Mouse (Mus musculus) heart, adult 2 months (tissue): ENCODE data around the gene Tecpr1. TPM values are rescaled to one million over a fixed set of nuclear protein-coding genes. Genes with fewer than 3 reads are reported as not detected.

Experiments used
- DNase-seq, 2 experiments: peaks; one replicate each; pipeline ENCODE4 v3.0.0; 2021
- H3K27ac ChIP-seq: fragments of 200-600 bp; 2 replicates; pipeline ENCODE4 v1.8.1; 2022
- H3K27me3 ChIP-seq: fragments of 200-500 bp; 2 replicates; pipeline ENCODE4 v1.6.1; 2012; ENCODE audit warnings: mild to moderate bottlenecking, low read length, inconsistent platforms, mixed read lengths; ENCODE audit not compliant: control insufficient read depth, insufficient read depth
- H3K36me3 ChIP-seq: fragments of 200-500 bp; 2 replicates; pipeline ENCODE4 v1.6.1; 2012; ENCODE audit warnings: low read length, inconsistent platforms; ENCODE audit not compliant: control insufficient read depth, insufficient read depth
- H3K4me1 ChIP-seq: fragments of 200-500 bp; 2 replicates; pipeline ENCODE4 v1.6.1; 2011; ENCODE audit warnings: low read length; ENCODE audit not compliant: control insufficient read depth, insufficient read depth
- H3K4me3 ChIP-seq: fragments of 200-600 bp; 2 replicates; pipeline ENCODE4 v1.8.1; 2022
- H3K79me2 ChIP-seq: fragments of 200-500 bp; replicated peaks from 2 replicates; pipeline ENCODE4 v1.6.1; 2012; ENCODE audit warnings: mild to moderate bottlenecking, inconsistent platforms, low read length, moderate library complexity, mixed read lengths; ENCODE audit not compliant: control insufficient read depth, insufficient read depth
- H3K9ac ChIP-seq: fragments of 200-500 bp; 2 replicates; pipeline ENCODE4 v1.6.1; 2012; ENCODE audit warnings: low read depth, mild to moderate bottlenecking, control low read depth, inconsistent platforms, low read length, mixed read lengths
- CTCF ChIP-seq: fragments of 200-600 bp; IDR thresholded peaks from 2 replicates; pipeline ENCODE4 v1.8.1; 2022; ENCODE audit warnings: antibody characterized with exemption, mild to moderate bottlenecking, moderate library complexity
- EP300 ChIP-seq: fragments of 200-500 bp; IDR thresholded peaks from 2 replicates; pipeline ENCODE4 v1.6.1; 2011; ENCODE audit warnings: low read depth, low read length, control low read depth; ENCODE audit not compliant: insufficient read depth
- POLR2A ChIP-seq: fragments of 200-500 bp; IDR thresholded peaks from 2 replicates; pipeline ENCODE4 v1.6.1; 2011; ENCODE audit warnings: mild to moderate bottlenecking, low read depth, low read length, control low read depth; ENCODE audit not compliant: insufficient read depth
- WGBS: fragments of 180-500 bp; shearing (Covaris S2); methylation state at CpG from one replicate; pipeline ENCODE4 v1.1.7; 2018; 5-methylcytosine and 5-hydroxymethylcytosine counted together
- intact Hi-C: fragments of 180-260 bp; cut with DNase I; formaldehyde crosslinking; loops from one replicate; pipeline ENCODE4 v1.15.1; 2025
- polyA plus RNA-seq: library from polyadenylated mRNA; depleted of rRNA; stranded (reverse); fragments of >200 nt; gene quantifications from 2 replicates; pipeline ENCODE4 v1.2.3, GENCODE M21; 2012
- total RNA-seq, 2 experiments: library from RNA; stranded (reverse); gene quantifications; 2 replicates each; pipeline ENCODE4 v1.2.3; 2021

Tecpr1 gene
- total and polyA plus RNA-seq, 3 experiments: 24.2 to 34.9 (median 27.6) TPM

GRCm38 (mm10) chr5:144238969-144239368 lies 15.6 kb upstream of the Tecpr1 start:
- intact Hi-C loops: loop anchor here (10.0 kb wide), 1 partner anchor 496 kb away; no protein-coding TSS in a partner anchor

GRCm38 (mm10) chr5:144234714-144235113 lies 11.3 kb upstream of the Tecpr1 start:
- Histone ChIP-seq H3K36me3 (no peaks in the 10 kb centered on the region), H3K9ac (no peak overlapping the region), H3K27ac (no peak overlapping the region), H3K79me2 (no peaks in the 10 kb centered on the region), H3K4me1 (no peaks in the 10 kb centered on the region), H3K27me3 (no peaks in the 10 kb centered on the region), H3K4me3 (no peak overlapping the region)
- no peak for TF ChIP-seq EP300
- no peak for TF ChIP-seq CTCF
- no peak for TF ChIP-seq POLR2A
- 88% methylated on average over 7 of the region's 7 CpGs for WGBS
- DNase-seq: no peak
- intact Hi-C loops: loop anchor here (10.0 kb wide), 1 partner anchor 500 kb away; no protein-coding TSS in a partner anchor

More at GRCm38 (mm10) chr5:144238969-144239368, 15.6 kb upstream of the Tecpr1 start:
- H3K36me3 ChIP-seq: no peaks in the 10 kb centered on the region
- TF ChIP-seq EP300 (no peak), POLR2A (no peak), CTCF (no peak)
- WGBS: 81% methylated on average over 1 of the region's 1 CpGs
- no peak for DNase-seq
- H3K27me3 ChIP-seq: no peaks in the 10 kb centered on the region
- H3K9ac ChIP-seq: no peak overlapping the region
- H3K79me2 ChIP-seq: no peaks in the 10 kb centered on the region
- H3K27ac ChIP-seq: no peak overlapping the region
- H3K4me1 ChIP-seq: no peaks in the 10 kb centered on the region
- H3K4me3 ChIP-seq: no peak overlapping the region

DNA sequence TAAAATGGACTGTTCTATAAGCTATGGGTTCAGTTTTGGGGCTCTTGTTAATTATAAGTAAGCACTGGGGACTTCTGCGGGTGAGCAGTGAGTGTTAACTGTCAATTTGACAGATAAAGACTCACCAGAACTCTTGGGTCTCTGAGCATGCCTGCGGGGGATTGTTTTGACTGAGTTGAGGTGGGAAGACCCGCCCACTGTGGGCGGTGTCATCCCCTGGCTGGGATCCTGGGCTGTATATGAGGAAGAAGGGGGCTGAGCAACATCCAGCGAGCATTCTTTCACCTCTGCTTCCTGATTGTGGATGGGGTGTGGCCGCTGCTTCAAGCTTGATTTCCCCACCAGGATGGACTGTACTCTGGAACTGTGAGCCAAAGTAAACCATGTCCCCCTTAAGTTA lies 10.8 kb upstream of the Tecpr1 start:
- no peaks in the 10 kb centered on the region for H3K4me1 ChIP-seq
- 67% methylated on average over 6 of the region's 6 CpGs for WGBS
- H3K27me3 ChIP-seq: no peaks in the 10 kb centered on the region
- TF ChIP-seq EP300 (no peak), POLR2A (no peak), CTCF (no peak)
- no peaks in the 10 kb centered on the region for H3K79me2 ChIP-seq
- no peak overlapping the region for H3K9ac ChIP-seq
- H3K4me3 ChIP-seq: no peak overlapping the region
- intact Hi-C loops: loop anchor here (10.0 kb wide), 1 partner anchor 501 kb away; no protein-coding TSS in a partner anchor
- DNase-seq: no peak
- H3K27ac ChIP-seq: no peak overlapping the region
- no peaks in the 10 kb centered on the region for H3K36me3 ChIP-seq

DNA sequence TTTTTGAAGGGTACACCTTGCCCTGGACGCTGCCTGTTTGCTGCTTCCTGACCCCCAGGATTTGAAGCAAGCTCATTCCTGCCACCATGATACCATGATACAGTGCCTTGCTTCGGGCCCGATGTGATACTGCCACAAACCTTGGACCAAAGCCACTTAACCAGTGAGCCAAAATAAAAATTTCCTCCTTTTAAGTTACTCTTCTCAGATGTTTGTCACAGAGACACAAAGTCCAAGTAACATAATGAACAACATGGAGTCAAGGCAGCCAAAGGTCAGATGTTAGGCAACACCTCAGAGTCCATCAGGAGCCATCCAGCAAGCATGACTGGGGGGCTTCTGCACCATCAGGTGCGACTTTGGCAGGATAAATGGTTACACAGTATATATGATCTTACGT lies 9.1 kb upstream of the Tecpr1 start:
- Histone ChIP-seq H3K4me3 (no peak overlapping the region), H3K79me2 (no peaks in the 10 kb centered on the region), H3K9ac (no peak overlapping the region), H3K4me1 (no peaks in the 10 kb centered on the region), H3K27me3 (no peaks in the 10 kb centered on the region), H3K27ac (no peak overlapping the region), H3K36me3 (no peaks in the 10 kb centered on the region)
- 82% methylated on average over 5 of the region's 5 CpGs for WGBS
- no peak for DNase-seq
- intact Hi-C loops: loop anchor here (10.0 kb wide), 1 partner anchor 502 kb away; no protein-coding TSS in a partner anchor
- no peak for TF ChIP-seq POLR2A
- TF ChIP-seq CTCF: no peak
- TF ChIP-seq EP300: no peak

DNA sequence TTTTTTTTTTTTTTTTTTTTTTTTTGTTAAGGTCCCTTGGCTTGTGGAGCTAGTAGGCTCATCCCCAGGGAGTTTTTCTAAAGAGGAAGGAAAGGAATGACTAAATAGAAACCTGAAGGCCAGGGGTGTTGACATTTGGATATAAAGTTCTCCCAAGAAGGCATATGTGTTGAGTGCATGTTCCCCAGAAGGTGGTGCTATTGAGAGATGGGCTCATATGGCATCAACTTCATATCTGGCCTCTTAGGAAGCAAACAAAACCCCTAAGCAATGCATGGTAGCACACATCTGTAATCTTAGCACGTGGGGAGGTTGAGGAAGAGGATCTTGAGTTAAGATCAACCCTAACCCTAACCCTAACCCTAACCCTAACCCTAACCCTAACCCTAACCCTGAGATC lies 8.0 kb upstream of the Tecpr1 start:
- no peak for DNase-seq
- TF ChIP-seq EP300 (no peak), CTCF (peak; percentile 63), POLR2A (no peak)
- intact Hi-C loops: loop anchor here (10.0 kb wide), 1 partner anchor 503 kb away; no protein-coding TSS in a partner anchor
- H3K79me2 ChIP-seq: no peaks in the 10 kb centered on the region
- no peak overlapping the region for H3K27ac ChIP-seq
- no peaks in the 10 kb centered on the region for H3K4me1 ChIP-seq
- no peaks in the 10 kb centered on the region for H3K27me3 ChIP-seq
- no peak overlapping the region for H3K4me3 ChIP-seq
- WGBS: 50% methylated on average over 1 of the region's 1 CpGs
- no peak overlapping the region for H3K9ac ChIP-seq
- H3K36me3 ChIP-seq: no peaks in the 10 kb centered on the region

- TF ChIP-seq CTCF: no peak
- TF ChIP-seq POLR2A: no peak
- Histone ChIP-seq H3K4me3 (no peak overlapping the region), H3K27me3 (no peaks in the 10 kb centered on the region), H3K27ac (no peak overlapping the region), H3K36me3 (no peaks in the 10 kb centered on the region), H3K4me1 (no peaks in the 10 kb centered on the region), H3K79me2 (no peaks in the 10 kb centered on the region), H3K9ac (no peak overlapping the region)
- intact Hi-C loops: loop anchor here (10.0 kb wide), 1 partner anchor 505 kb away; no protein-coding TSS in a partner anchor
- no peak for DNase-seq
- 83% methylated on average over 7 of the region's 7 CpGs for WGBS
Observed at GRCm38 (mm10) chr5:144230216-144230615, 6.8 kb upstream of the Tecpr1 start.

DNA sequence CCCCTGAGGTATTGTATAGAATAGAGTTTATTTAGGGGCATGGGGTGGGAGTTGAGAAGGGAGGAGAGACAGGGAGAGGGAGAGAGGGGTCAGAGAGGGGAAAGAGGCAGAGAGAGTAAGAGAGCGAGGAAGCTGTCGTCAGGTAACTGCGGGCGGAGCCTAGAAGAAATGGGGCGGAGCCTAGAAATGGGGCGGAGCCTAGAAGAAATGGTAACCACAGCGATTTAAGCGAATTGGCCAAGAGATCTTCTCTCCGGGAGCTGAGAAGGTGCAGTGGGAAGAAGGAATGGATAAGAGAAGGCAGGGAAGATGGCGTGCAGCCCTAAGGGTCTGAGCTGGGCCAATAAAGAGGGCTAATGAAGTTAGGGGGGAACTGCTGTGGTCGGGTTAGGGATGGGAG lies 2.8 kb upstream of the Tecpr1 start:
- no peaks in the 10 kb centered on the region for H3K36me3 ChIP-seq
- TF ChIP-seq POLR2A (no peak), CTCF (no peak), EP300 (no peak)
- H3K27me3 ChIP-seq: no peaks in the 10 kb centered on the region
- DNase-seq: no peak
- no peaks in the 10 kb centered on the region for H3K79me2 ChIP-seq
- intact Hi-C loops: no loop called here
- 42% methylated on average over 11 of the region's 11 CpGs for WGBS
- H3K9ac ChIP-seq: no peak overlapping the region
- no peak overlapping the region for H3K4me3 ChIP-seq
- no peak overlapping the region for H3K27ac ChIP-seq
- H3K4me1 ChIP-seq: peaks cover 6% of the 10 kb centered on the region
